In genomic region chr7:46796206-46796679, GRCm38 (mm10) we compare ENCODE assay signal across 8 mouse cellular contexts. TPM values are rescaled to one million over a fixed set of nuclear protein-coding genes. Genes with fewer than 3 reads are reported as not detected.
DNase-seq lines count a peak whose midpoint lies in the region; ATAC-seq lines count a peak whose summit lies in the region.

No protein-coding gene starts in this region.

- H3K4me3 ChIP-seq in megakaryocyte, embryonic 14.5 days (replicated peaks): peak overlapping the region; percentile 98
- H3K4me3 ChIP-seq in intestine, embryonic 14.5 days (ENCODE audit: low read depth, low read length): peak overlapping the region; percentile 99
- peak overlapping the region; percentile 97 for H3K4me3 ChIP-seq in midbrain, embryonic 16.5 days (ENCODE audit: low read depth, low read length)

- H3K36me3 ChIP-seq in megakaryocyte, embryonic 14.5 days (replicated peaks; ENCODE audit: low read length): peaks cover 28% of the 10 kb centered on the region
- H3K36me3 ChIP-seq in intestine, embryonic 14.5 days (ENCODE audit: control insufficient read depth, insufficient read depth, low read length): peaks cover 25% of the 10 kb centered on the region
- peaks cover 7% of the 10 kb centered on the region for H3K36me3 ChIP-seq in midbrain, embryonic 16.5 days (ENCODE audit: control insufficient read depth, insufficient read depth, low read length)

- peak; percentile 67; the same call in 1 of the 2 replicates for ATAC-seq in cerebellum, adult (ENCODE audit: insufficient number of reproducible peaks, low FRiP score, low TSS enrichment)
- ATAC-seq in megakaryocyte, adult 5-6 weeks (ENCODE audit: poor library complexity, severe bottlenecking): no peak
- ATAC-seq in intestine, embryonic 14.5 days (replicated peaks; ENCODE audit: low FRiP score, low TSS enrichment, low read depth): no peak; the same call in 1 of the 2 replicates
- ATAC-seq in midbrain, embryonic 16.5 days: no peak; the same call in 1 of the 2 replicates

- peak overlapping the region; percentile 92 for H3K9ac ChIP-seq in intestine, embryonic 14.5 days (ENCODE audit: low read length)
- H3K9ac ChIP-seq in midbrain, embryonic 16.5 days (ENCODE audit: low read depth, low read length): peak overlapping the region; percentile 95

- peak overlapping the region; percentile 93 for H3K27ac ChIP-seq in intestine, embryonic 14.5 days (ENCODE audit: low read depth)
- peak overlapping the region; percentile 94 for H3K27ac ChIP-seq in midbrain, embryonic 16.5 days (ENCODE audit: low read length)

- DNase-seq in cerebellum, adult 9-10 months: no peak
- DNase-seq in intestine, embryonic 14.5 days (ENCODE audit: low spot score): no peak
- no peak for DNase-seq in retina, embryonic 14.5 days (ENCODE audit: low spot score)
- DNase-seq in frontal cortex, postnatal 36 days (ENCODE audit: low spot score in 2 of 2): no peak

- no peaks in the 10 kb centered on the region for H3K9me3 ChIP-seq in megakaryocyte, embryonic 14.5 days
- no peaks in the 10 kb centered on the region for H3K9me3 ChIP-seq in intestine, embryonic 14.5 days (ENCODE audit: control insufficient read depth, low read length)
- H3K9me3 ChIP-seq in midbrain, embryonic 16.5 days (replicated peaks; ENCODE audit: control insufficient read depth, low read length, poor library complexity, severe bottlenecking): no peaks in the 10 kb centered on the region

- peaks cover 53% of the 10 kb centered on the region for H3K4me1 ChIP-seq in megakaryocyte, embryonic 14.5 days
- H3K4me1 ChIP-seq in intestine, embryonic 14.5 days (replicated peaks; ENCODE audit: control insufficient read depth, insufficient read depth, low read length): peaks cover 19% of the 10 kb centered on the region
- H3K4me1 ChIP-seq in midbrain, embryonic 16.5 days (ENCODE audit: control insufficient read depth, insufficient read depth, low read length): peaks cover 25% of the 10 kb centered on the region

- WGBS in intestine, embryonic 14.5 days: under 1% methylated on average over 23 of the region's 31 CpGs
- under 1% methylated on average over 29 of the region's 31 CpGs for WGBS in midbrain, embryonic 16.5 days

- peak overlapping the region; percentile 94 for H3K4me2 ChIP-seq in intestine, embryonic 14.5 days (ENCODE audit: low read length)
- H3K4me2 ChIP-seq in midbrain, embryonic 16.5 days (ENCODE audit: low read length): peak overlapping the region; percentile 77

- H3K27me3 ChIP-seq in megakaryocyte, embryonic 14.5 days (replicated peaks): no peaks in the 10 kb centered on the region
- H3K27me3 ChIP-seq in intestine, embryonic 14.5 days (replicated peaks; ENCODE audit: control insufficient read depth, insufficient read depth, low read length): no peaks in the 10 kb centered on the region
- H3K27me3 ChIP-seq in midbrain, embryonic 16.5 days (ENCODE audit: control insufficient read depth, insufficient read depth, low read depth, low read length): no peaks in the 10 kb centered on the region

RNA-seq across cellular contexts. Expression of gene Gtf2h1, which starts 0.3 kb away (rescaled TPM):
- 14.5 and 19.9 TPM in 2 replicates for polyA plus RNA-seq in megakaryocyte, embryonic 14.5 days (2012; ENCODE audit: insufficient read depth, low replicate concordance)
- total RNA-seq in megakaryocyte, adult 5-6 weeks (2015): 36.6 and 40.0 TPM in 2 replicates
- total RNA-seq in megakaryocyte, adult 5-6 weeks (2017): 70.2 and 74.8 TPM in 2 replicates
- 48.7 and 52.9 TPM in 2 replicates for polyA plus RNA-seq in intestine, embryonic 14.5 days (2014; fragmentation: Nextera tagmentation; extraction: Ambion mirVana)
- 40.9 and 46.8 TPM in 2 replicates for polyA plus RNA-seq in midbrain, embryonic 16.5 days (2015; fragmentation: Nextera tagmentation; extraction: Ambion mirVana)

RNA-seq across cellular contexts. Expression of gene Hps5, which starts 0.4 kb away (rescaled TPM):
- 0.49 and 1.0 TPM in 2 replicates for polyA plus RNA-seq in megakaryocyte, embryonic 14.5 days (2012; ENCODE audit: insufficient read depth, low replicate concordance)
- total RNA-seq in megakaryocyte, adult 5-6 weeks (2015): 26.0 and 27.1 TPM in 2 replicates
- 58.8 and 61.3 TPM in 2 replicates for total RNA-seq in megakaryocyte, adult 5-6 weeks (2017)
- polyA plus RNA-seq in intestine, embryonic 14.5 days (2014; fragmentation: Nextera tagmentation; extraction: Ambion mirVana): 18.8 and 20.9 TPM in 2 replicates
- 11.1 and 14.0 TPM in 2 replicates for polyA plus RNA-seq in midbrain, embryonic 16.5 days (2015; fragmentation: Nextera tagmentation; extraction: Ambion mirVana)

RNA-seq across cellular contexts. Expression of gene Saa2, which starts 44.7 kb away (rescaled TPM):
- not detected in 2 replicates for polyA plus RNA-seq in megakaryocyte, embryonic 14.5 days (2012; ENCODE audit: insufficient read depth, low replicate concordance)
- total RNA-seq in megakaryocyte, adult 5-6 weeks (2015): not detected in 2 replicates
- total RNA-seq in megakaryocyte, adult 5-6 weeks (2017): not detected in 2 replicates
- 0.45 and 1.1 TPM in 2 replicates for polyA plus RNA-seq in intestine, embryonic 14.5 days (2014; fragmentation: Nextera tagmentation; extraction: Ambion mirVana)
- not detected in 2 replicates for polyA plus RNA-seq in midbrain, embryonic 16.5 days (2015; fragmentation: Nextera tagmentation; extraction: Ambion mirVana)

RNA-seq across cellular contexts. Expression of gene Ldha, which starts 45.0 kb away (rescaled TPM):
- polyA plus RNA-seq in megakaryocyte, embryonic 14.5 days (2012; ENCODE audit: insufficient read depth, low replicate concordance): 1,655 and 1,832 TPM in 2 replicates
- total RNA-seq in megakaryocyte, adult 5-6 weeks (2015): 278 and 286 TPM in 2 replicates
- total RNA-seq in megakaryocyte, adult 5-6 weeks (2017): 212 and 223 TPM in 2 replicates
- 2,451 TPM in 2 replicates for polyA plus RNA-seq in intestine, embryonic 14.5 days (2014; fragmentation: Nextera tagmentation; extraction: Ambion mirVana)
- polyA plus RNA-seq in midbrain, embryonic 16.5 days (2015; fragmentation: Nextera tagmentation; extraction: Ambion mirVana): 596 and 701 TPM in 2 replicates

RNA-seq across cellular contexts. Expression of gene Saa1, which starts 53.5 kb away (rescaled TPM):
- not detected in 2 replicates for polyA plus RNA-seq in megakaryocyte, embryonic 14.5 days (2012; ENCODE audit: insufficient read depth, low replicate concordance)
- not detected in 2 replicates for total RNA-seq in megakaryocyte, adult 5-6 weeks (2015)
- not detected in 2 replicates for total RNA-seq in megakaryocyte, adult 5-6 weeks (2017)
- 1.4 and 2.0 TPM in 2 replicates for polyA plus RNA-seq in intestine, embryonic 14.5 days (2014; fragmentation: Nextera tagmentation; extraction: Ambion mirVana)
- polyA plus RNA-seq in midbrain, embryonic 16.5 days (2015; fragmentation: Nextera tagmentation; extraction: Ambion mirVana): 0.23 TPM in 1 of 2 replicates, not detected in the other
